Mouse (Mus musculus) forebrain, embryonic 10.5 days (tissue): ENCODE data around the gene Ptcra. TPM values are rescaled to one million over a fixed set of nuclear protein-coding genes. Genes with fewer than 3 reads are reported as not detected.
A peak's percentile ranks its signal among the peaks of the same experiment; 100 is the strongest.
"Not testable (repeated sequence)": the region's sequence is repeated elsewhere in the genome, so short reads cannot be mapped to it uniquely, and the experiment has no call there.

Source experiments
- DNase-seq: peaks from one replicate; pipeline ENCODE4 v3.0.0-alpha.2; 2017; ENCODE audit warnings: low spot score; ENCODE audit errors: extremely low spot score
- H3K27ac ChIP-seq: fragments of 300-500 bp; sonication (generic); 2 replicates; pipeline ENCODE4 v1.5.1; 2016; ENCODE audit warnings: mild to moderate bottlenecking
- H3K27me3 ChIP-seq: fragments of 300-500 bp; sonication (generic); 2 replicates; pipeline ENCODE4 v1.6.1; 2016; ENCODE audit warnings: mild to moderate bottlenecking; ENCODE audit not compliant: poor library complexity, severe bottlenecking
- H3K36me3 ChIP-seq: fragments of 300-500 bp; sonication (generic); replicated peaks from 2 replicates; pipeline ENCODE4 v1.6.1; 2016; ENCODE audit warnings: mild to moderate bottlenecking, moderate library complexity
- H3K4me1 ChIP-seq: fragments of 300-500 bp; sonication (generic); 2 replicates; pipeline ENCODE4 v1.6.1; 2016
- H3K4me3 ChIP-seq: fragments of 300-500 bp; sonication (generic); 2 replicates; pipeline ENCODE4 v1.5.1; 2016; ENCODE audit warnings: mild to moderate bottlenecking, moderate library complexity
- H3K9me3 ChIP-seq: fragments of 300-500 bp; sonication (generic); 2 replicates; pipeline ENCODE4 v1.6.1; 2016; ENCODE audit warnings: mild to moderate bottlenecking, moderate library complexity
- WGBS: fragments of 180-500 bp; shearing (Covaris S2); methylation state at CpG from one replicate; pipeline ENCODE4 v1.1.7; 2016; 5-methylcytosine and 5-hydroxymethylcytosine counted together
- polyA plus RNA-seq: library from polyadenylated mRNA; unstranded; fragments of >200 nt; fragmentation: Nextera tagmentation; extraction: Ambion mirVana; gene quantifications from 2 replicates; pipeline ENCODE4 v1.2.1, GENCODE M21; 2016

The Ptcra gene
- 0.55 and 1.00 TPM in 2 replicates for polyA plus RNA-seq

DNA sequence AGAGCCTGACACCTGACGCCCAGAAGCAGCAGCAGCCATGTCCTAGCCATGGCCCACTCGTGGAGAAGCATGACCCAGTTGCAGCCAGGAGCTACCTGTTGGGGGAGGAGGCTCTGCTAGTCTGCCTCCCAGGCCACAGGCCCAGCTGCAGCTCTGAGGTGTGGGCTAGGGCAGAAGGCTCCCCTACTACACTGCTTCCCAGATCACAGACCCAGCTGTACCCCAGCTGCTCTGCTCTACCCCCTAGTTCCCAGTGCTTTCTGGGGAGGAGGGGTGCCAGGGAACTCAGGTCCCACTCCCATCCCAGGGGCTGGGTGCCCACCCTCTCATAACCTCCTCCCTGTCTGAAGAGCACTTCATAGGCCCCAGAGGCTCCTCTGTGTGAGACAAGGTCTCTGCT is at the start of gene Ptcra:
Gene Ptcra, minus strand, starts transcription at position 169 of the 400 bp plus-strand sequence.
- no peak within 1 kb of the TSS for H3K4me3 ChIP-seq
- peaks cover 6% of the 10 kb centered on the region; the same call in 1 of the 2 replicates for H3K4me1 ChIP-seq
- H3K9me3 ChIP-seq, result no peaks in the 10 kb centered on the region
- DNase-seq, result no peak
- no peaks in the 10 kb centered on the region for H3K36me3 ChIP-seq
- H3K27ac ChIP-seq, result no peak within 1 kb of the TSS
- H3K27me3 ChIP-seq, result no peaks in the 10 kb centered on the region
- WGBS, result 81% methylated on average over 2 of the region's 2 CpGs

DNA sequence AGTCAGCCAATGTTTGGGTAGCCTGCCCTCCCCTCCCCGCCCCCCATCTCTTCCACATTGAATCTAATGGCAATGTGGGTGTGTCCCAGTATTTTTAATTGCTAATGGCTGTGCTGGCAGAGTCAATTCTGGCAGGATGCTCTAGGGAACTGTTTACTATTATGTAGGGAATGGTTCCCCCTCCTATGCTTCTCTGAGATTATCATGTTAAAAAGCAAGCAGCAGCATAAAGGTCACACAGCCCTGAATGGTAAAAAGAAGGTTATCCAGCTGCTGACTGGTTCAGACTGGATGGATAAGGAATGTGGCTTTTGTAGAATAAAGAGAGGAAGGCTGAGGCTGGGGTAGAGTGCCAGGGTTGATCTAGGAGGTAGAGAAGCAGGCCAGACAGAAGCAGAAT is 48.9 kb upstream of the Ptcra start:
- H3K4me3 ChIP-seq, result no peak overlapping the region
- no peak overlapping the region for H3K27ac ChIP-seq
- H3K36me3 ChIP-seq, result peaks cover 63% of the 10 kb centered on the region
- no peaks in the 10 kb centered on the region for H3K27me3 ChIP-seq
- H3K9me3 ChIP-seq, result no peaks in the 10 kb centered on the region
- no peak for DNase-seq
- H3K4me1 ChIP-seq, result peaks cover 5% of the 10 kb centered on the region; the same call in 1 of the 2 replicates
- 92% methylated on average over 1 of the region's 1 CpGs for WGBS

DNA sequence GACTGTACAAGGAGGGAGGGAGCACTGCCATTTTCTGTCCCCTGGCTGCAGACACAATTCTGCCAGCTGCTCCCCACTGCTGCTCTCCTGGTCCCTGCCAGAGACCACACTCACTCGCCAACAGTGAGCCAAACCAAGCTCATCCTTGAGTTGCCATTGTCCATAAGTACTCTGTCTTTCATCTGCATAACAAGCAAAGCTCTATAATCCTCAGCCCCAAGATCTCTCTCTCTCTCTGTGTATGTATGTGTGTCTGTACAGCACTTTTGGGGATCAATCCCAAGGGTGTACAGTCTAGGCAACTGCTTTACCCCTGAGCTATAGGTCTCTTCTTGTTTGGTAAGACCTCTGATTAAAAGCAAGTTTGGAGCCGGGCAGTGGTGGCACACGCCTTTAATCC is 47.2 kb upstream of the Ptcra start:
- WGBS, result 87% methylated on average over 3 of the region's 3 CpGs
- Histone ChIP-seq H3K4me1 (no peaks in the 10 kb centered on the region), H3K9me3 (no peaks in the 10 kb centered on the region), H3K27ac (no peak overlapping the region), H3K36me3 (peaks cover 73% of the 10 kb centered on the region), H3K27me3 (no peaks in the 10 kb centered on the region), H3K4me3 (no peak overlapping the region)
- no peak for DNase-seq

DNA sequence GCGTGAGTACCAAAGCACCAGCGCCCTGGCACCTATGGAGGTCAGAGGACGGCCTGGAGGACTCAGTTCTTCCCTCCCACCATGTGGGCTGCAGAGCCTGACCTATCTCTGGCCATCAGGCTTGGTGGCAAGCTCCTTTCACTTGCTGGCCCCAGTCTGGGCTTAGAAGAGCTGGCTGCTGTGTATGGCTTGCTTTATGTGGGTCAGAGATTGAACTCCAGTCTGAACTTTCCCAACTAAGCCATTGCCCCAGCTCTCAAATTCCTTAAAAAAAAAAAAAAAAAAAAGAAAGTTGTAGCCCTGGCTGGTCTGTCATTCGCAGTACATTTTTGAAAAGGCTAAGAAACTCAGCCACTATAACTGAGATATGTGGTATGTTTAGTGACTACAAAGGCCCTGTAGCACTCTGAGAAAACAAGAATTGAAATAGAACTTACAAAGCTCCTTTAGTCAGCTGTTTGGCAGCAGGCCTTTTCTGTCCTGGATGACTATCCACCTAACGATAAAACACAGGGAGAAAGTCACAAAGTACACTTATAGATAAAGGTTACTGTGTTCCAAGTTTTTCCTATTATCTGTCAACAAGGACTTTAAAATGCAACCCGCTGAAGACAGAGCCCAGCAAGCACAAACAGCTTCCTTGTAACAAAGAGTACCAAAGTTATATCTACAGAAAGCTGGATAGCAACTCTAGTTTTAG is 45.8 kb upstream of the Ptcra start:
- WGBS, result 89% methylated on average over 6 of the region's 6 CpGs

DNA sequence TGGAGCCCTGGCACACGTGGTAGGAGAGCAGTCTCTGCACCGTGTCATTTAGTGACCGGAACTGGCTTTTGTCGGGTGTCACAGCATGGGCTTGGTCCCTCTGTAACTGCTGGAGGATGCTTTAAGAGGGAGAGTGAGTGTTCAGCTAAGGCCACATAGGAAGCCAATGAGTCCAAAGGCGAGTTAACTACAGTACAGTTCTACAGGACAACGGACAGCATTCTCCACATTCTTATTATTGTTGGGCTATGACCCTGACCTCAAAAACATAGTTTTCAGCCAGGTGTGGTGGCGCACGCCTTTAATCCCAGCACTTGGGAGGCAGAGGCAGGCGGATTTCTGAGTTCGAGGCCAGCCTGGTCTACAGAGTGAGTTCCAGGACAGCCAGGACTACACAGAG is 44.9 kb upstream of the Ptcra start:
- Histone ChIP-seq H3K27me3 (no peaks in the 10 kb centered on the region), H3K27ac (no peak overlapping the region), H3K4me1 (no peaks in the 10 kb centered on the region), H3K4me3 (no peak overlapping the region), H3K36me3 (peaks cover 71% of the 10 kb centered on the region), H3K9me3 (no peaks in the 10 kb centered on the region)
- WGBS, result 91% methylated on average over 10 of the region's 10 CpGs
- DNase-seq, result no peak

More for the DNA sequence above, 45.8 kb upstream of the Ptcra start:
- no peaks in the 10 kb centered on the region for H3K9me3 ChIP-seq
- H3K36me3 ChIP-seq, result peaks cover 77% of the 10 kb centered on the region
- no peaks in the 10 kb centered on the region for H3K4me1 ChIP-seq
- no peaks in the 10 kb centered on the region for H3K27me3 ChIP-seq
- no peak for DNase-seq
- H3K4me3 ChIP-seq, result no peak overlapping the region
- H3K27ac ChIP-seq, result no peak overlapping the region

DNA sequence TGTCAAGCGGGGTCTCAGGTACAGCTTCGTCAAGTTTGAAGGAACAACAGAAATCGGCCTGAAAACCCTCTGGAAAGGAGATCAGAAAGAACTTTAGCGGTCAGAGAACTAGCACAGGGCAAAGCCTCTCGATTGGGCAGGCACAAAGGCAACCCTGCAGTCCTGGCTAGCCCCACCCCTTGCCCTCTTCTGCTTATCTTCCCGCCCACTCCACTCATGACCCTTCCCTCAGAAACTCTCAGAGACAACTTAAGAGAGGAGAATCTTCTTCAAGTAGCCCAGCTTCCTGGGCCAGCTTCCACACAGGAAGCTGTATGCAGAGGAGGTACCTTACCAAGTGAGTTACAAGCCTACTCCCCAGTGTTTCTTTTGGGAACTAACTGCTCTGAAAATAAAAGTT is 38.2 kb upstream of the Ptcra start:
- H3K4me1 ChIP-seq, result peaks cover 11% of the 10 kb centered on the region
- WGBS, result 91% methylated on average over 6 of the region's 6 CpGs
- H3K27ac ChIP-seq, result no peak overlapping the region
- no peak for DNase-seq
- H3K36me3 ChIP-seq, result peaks cover 60% of the 10 kb centered on the region
- H3K4me3 ChIP-seq, result no peak overlapping the region
- no peaks in the 10 kb centered on the region for H3K27me3 ChIP-seq
- no peaks in the 10 kb centered on the region for H3K9me3 ChIP-seq

DNA sequence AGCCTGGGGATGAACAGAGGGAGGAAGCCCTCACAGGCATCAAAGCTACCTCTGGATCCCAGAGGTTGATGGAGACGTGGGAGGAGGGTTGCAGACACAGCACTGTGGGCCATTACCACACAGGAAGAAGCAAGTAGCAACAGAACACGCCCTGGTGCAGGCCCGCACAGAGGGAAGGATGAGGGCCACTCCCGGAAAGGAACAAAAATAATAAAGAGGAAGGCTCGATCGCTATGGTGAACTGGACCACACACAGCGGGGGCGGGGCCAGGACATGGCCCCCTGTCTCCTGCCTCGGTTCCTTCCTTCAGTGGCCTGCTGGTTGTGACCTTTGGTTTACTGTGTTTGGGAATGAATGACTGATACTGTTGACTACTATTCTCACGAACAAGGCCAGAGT is 36.2 kb upstream of the Ptcra start:
- Histone ChIP-seq H3K27me3 (no peaks in the 10 kb centered on the region), H3K36me3 (peaks cover 43% of the 10 kb centered on the region), H3K4me1 (peaks cover 18% of the 10 kb centered on the region), H3K4me3 (no peak overlapping the region), H3K9me3 (no peaks in the 10 kb centered on the region), H3K27ac (no peak overlapping the region)
- WGBS, result 83% methylated on average over 10 of the region's 10 CpGs
- no peak for DNase-seq

DNA sequence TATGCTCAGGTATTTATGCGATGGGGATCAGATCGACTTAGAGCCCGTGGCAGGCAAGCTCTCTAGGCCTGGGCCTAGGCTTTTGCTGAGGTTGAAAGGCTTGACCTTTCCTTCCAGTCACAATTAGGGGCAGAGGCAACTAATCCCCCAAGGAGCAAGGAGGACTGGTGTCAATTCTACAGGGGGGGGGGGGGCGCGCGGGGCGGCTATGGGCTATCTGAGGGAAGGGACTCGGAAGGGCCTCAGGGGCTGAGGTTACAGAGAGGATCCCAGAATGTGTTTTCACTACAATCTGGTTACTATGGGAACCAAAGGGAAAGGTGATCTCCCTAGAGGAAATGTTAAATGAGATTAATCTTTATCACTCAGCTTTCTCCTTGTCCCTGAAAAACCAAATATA is 33.9 kb upstream of the Ptcra start:
- Histone ChIP-seq H3K36me3 (peaks cover 37% of the 10 kb centered on the region), H3K4me3 (no peak overlapping the region), H3K27me3 (no peaks in the 10 kb centered on the region), H3K4me1 (peaks cover 18% of the 10 kb centered on the region), H3K9me3 (no peaks in the 10 kb centered on the region), H3K27ac (no peak overlapping the region)
- 23% methylated on average over 8 of the region's 8 CpGs for WGBS
- no peak for DNase-seq

DNA sequence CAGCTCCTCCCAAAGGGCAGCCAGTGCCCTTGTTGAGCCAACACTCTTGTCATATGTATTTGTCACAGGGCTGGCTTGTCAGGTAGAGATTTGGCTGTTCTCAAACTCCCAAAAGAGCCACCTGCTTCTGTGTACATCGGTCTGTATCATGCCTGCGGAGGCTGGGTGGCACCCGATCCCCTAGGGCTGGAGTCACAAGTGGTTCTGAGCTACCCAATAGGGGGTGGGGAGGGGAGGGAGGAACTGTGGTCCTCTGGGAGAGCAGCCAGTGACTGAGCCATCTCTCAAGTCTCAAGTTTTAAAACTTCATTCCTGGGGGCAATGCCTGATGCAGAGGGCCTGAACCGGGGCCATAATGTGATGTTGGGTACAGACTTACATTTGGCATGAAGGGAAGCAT is 33.2 kb upstream of the Ptcra start:
- DNase-seq, result no peak
- Histone ChIP-seq H3K36me3 (peaks cover 31% of the 10 kb centered on the region), H3K4me1 (peaks cover 18% of the 10 kb centered on the region), H3K9me3 (no peaks in the 10 kb centered on the region), H3K27me3 (no peaks in the 10 kb centered on the region), H3K4me3 (no peak overlapping the region), H3K27ac (no peak overlapping the region)
- WGBS, result 81% methylated on average over 4 of the region's 4 CpGs

DNA sequence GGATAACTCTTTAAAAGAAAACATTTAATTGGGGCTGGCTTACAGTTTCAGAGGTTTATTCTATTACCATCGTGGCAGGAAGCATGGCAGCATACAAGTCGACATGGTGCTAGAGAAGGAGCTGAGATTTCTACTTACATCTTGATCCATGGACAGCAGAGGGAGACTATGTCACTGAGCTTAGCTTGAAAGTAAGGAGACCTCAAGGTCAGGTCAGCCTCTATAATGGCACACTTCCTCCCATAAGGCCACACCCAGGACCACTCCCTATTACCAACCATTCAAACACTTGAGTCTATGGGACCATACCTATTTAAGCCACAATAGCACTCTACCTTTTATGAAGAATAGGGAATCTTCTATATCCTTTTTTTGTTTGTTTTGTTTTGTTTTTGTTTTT is 29.5 kb upstream of the Ptcra start:
- WGBS, result 92% methylated on average over 2 of the region's 2 CpGs
- H3K9me3 ChIP-seq, result no peaks in the 10 kb centered on the region
- no peak for DNase-seq
- no peak overlapping the region for H3K27ac ChIP-seq
- H3K4me3 ChIP-seq, result no peak overlapping the region
- no peaks in the 10 kb centered on the region for H3K27me3 ChIP-seq
- peaks cover 18% of the 10 kb centered on the region for H3K4me1 ChIP-seq
- H3K36me3 ChIP-seq, result no peaks in the 10 kb centered on the region

DNA sequence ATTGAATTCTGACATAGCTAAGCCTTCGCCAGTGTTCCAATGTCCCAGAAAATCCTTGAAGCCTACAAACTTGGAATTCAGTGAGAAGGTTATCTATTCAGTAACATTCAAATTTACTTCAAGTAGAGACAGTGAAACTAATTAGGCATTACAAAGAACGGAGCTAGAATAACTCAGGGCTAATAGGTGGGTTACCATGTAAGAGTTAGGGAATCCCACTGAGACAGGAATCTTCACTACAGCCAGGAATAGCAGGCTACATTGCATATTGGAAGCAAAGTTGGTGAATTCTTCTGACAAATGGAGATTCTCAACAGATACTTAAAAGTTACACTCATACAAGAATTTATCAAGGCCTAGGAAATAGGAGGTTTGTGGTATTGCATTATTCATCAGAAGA is 24.5 kb upstream of the Ptcra start:
- H3K4me1 ChIP-seq, H3K27me3 ChIP-seq, H3K27ac ChIP-seq, H3K4me3 ChIP-seq, DNase-seq, H3K36me3 ChIP-seq, H3K9me3 ChIP-seq: not testable (repeated sequence)
- 64% methylated on average over 2 of the region's 2 CpGs for WGBS

DNA sequence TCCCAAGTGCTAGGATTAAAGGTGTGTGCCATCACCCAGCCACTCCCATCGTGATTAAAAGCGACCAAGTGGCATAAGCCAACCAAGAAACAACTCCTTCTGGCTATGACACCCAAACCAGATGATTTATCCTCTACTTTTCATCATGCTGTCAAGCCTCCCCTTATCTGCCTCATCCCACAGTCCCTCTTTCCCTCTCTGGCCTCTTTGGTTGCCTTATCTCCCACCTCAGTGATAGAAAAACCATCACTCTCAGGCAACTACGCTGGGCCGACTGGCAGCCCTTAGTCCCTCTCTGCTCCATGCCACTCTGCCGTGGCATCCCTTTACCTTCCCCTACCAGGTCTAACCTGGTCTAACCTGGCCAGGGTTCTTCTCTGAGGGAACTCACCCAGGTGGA is 23.4 kb upstream of the Ptcra start:
- Histone ChIP-seq H3K36me3 (no peaks in the 10 kb centered on the region), H3K4me3 (no peak overlapping the region), H3K27ac (no peak overlapping the region), H3K4me1 (no peaks in the 10 kb centered on the region), H3K27me3 (no peaks in the 10 kb centered on the region), H3K9me3 (no peaks in the 10 kb centered on the region; the same call in 1 of the 2 replicates)
- DNase-seq, result no peak
- 95% methylated on average over 5 of the region's 5 CpGs for WGBS

DNA sequence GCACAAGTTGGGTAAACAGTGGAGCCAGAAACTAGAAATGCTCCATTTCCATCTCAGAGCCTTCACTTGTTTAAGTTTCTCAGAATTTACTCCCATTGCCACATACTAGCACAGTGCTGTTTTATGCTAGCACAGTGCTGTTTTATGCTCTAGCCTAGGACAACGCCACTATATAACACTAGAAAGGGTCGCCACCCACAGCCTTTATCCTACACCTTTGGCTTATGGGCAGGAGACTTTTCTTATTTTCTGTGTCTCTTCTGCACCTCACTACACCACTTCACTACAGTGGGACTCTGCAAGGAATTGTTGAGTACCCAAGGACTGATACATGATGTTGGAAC is 19.7 kb upstream of the Ptcra start:
- DNase-seq, result peak; percentile 20
- H3K36me3 ChIP-seq, result peaks cover 32% of the 10 kb centered on the region
- H3K4me1 ChIP-seq, result peaks cover 8% of the 10 kb centered on the region
- 83% methylated on average over 2 of the region's 2 CpGs for WGBS
- H3K27ac ChIP-seq, result peak overlapping the region; percentile 93
- H3K4me3 ChIP-seq, result peak overlapping the region; percentile 76
- H3K9me3 ChIP-seq, result no peaks in the 10 kb centered on the region; the same call in 1 of the 2 replicates
- no peaks in the 10 kb centered on the region for H3K27me3 ChIP-seq
